Mouse (Mus musculus): Measurements from ENCODE around the gene Fosl1. TPM values are rescaled to one million over a fixed set of nuclear protein-coding genes. Genes with fewer than 3 reads are reported as not detected.
A peak's percentile ranks its signal among the peaks of the same experiment; 100 is the strongest.

Fosl1 gene
- polyA plus RNA-seq, 1 experiment, result 0.50 TPM

- Histone ChIP-seq H3K4me3 (ENCODE audit: insufficient read depth, low read length) (no peak overlapping the region), H3K27ac (ENCODE audit: insufficient read depth, low read depth, low read length) (no peak overlapping the region)
- TF ChIP-seq CTCF (IDR thresholded peaks at IDR 0.05; ENCODE audit: low read depth, low read length) (peak; percentile 81), POLR2A (IDR thresholded peaks at IDR 0.05; ENCODE audit: borderline replicate concordance, low read depth, low read length) (no peak)
These were observed 16.6 kb downstream of the Fosl1 start for GRCm38 (mm10) chr19:5463791-5464562.

GRCm38 (mm10) chr19:5465037-5465436 is 17.7 kb downstream of the Fosl1 start:
- H3K4me1 ChIP-seq (ENCODE audit: control insufficient read depth, insufficient read depth, low read length), result peaks cover 6% of the 10 kb centered on the region; the same call in 1 of the 2 replicates
- H3K4me3 ChIP-seq (ENCODE audit: insufficient read depth, low read length), result no peak overlapping the region
- no peak overlapping the region for H3K27ac ChIP-seq (ENCODE audit: insufficient read depth, low read depth, low read length)
- TF ChIP-seq CTCF (IDR thresholded peaks at IDR 0.05; ENCODE audit: low read depth, low read length) (no peak), POLR2A (IDR thresholded peaks at IDR 0.05; ENCODE audit: borderline replicate concordance, low read depth, low read length) (no peak)

More at GRCm38 (mm10) chr19:5463791-5464562, 16.6 kb downstream of the Fosl1 start:
- H3K4me1 ChIP-seq (ENCODE audit: control insufficient read depth, insufficient read depth, low read length), result peaks cover 8% of the 10 kb centered on the region

GRCm38 (mm10) chr19:5466916-5467500 is 19.7 kb downstream of the Fosl1 start:
- no peak for TF ChIP-seq POLR2A (IDR thresholded peaks at IDR 0.05; ENCODE audit: borderline replicate concordance, low read depth, low read length)
- Histone ChIP-seq H3K4me1 (ENCODE audit: control insufficient read depth, insufficient read depth, low read length) (no peaks in the 10 kb centered on the region), H3K27ac (ENCODE audit: insufficient read depth, low read depth, low read length) (no peak overlapping the region), H3K4me3 (ENCODE audit: insufficient read depth, low read length) (no peak overlapping the region)

GRCm38 (mm10) chr19:5468374-5468773 is 21.0 kb downstream of the Fosl1 start, which contains the start of gene Ctsw:
TSS of gene Ctsw (minus strand) at chr19:5468507.
- TF ChIP-seq POLR2A (IDR thresholded peaks at IDR 0.05; ENCODE audit: borderline replicate concordance, low read depth, low read length) (no peak), CTCF (IDR thresholded peaks at IDR 0.05; ENCODE audit: low read depth, low read length) (no peak)
- Histone ChIP-seq H3K27ac (ENCODE audit: insufficient read depth, low read depth, low read length) (no peak within 1 kb of the TSS), H3K4me1 (ENCODE audit: control insufficient read depth, insufficient read depth, low read length) (0 out of 2 replicates have a peak, but pooled peaks cover under 1% of the 10 kb centered on the region), H3K4me3 (ENCODE audit: insufficient read depth, low read length) (no peak within 1 kb of the TSS)

GRCm38 (mm10) chr19:5471846-5472245 is 24.5 kb downstream of the Fosl1 start:
- no peak for TF ChIP-seq POLR2A (IDR thresholded peaks at IDR 0.05; ENCODE audit: borderline replicate concordance, low read depth, low read length)
- no peak for TF ChIP-seq CTCF (IDR thresholded peaks at IDR 0.05; ENCODE audit: low read depth, low read length)
- H3K27ac ChIP-seq (ENCODE audit: insufficient read depth, low read depth, low read length), result no peak overlapping the region
- H3K4me1 ChIP-seq (ENCODE audit: control insufficient read depth, insufficient read depth, low read length), result 0 out of 2 replicates have a peak, but pooled peaks cover 2% of the 10 kb centered on the region
- H3K4me3 ChIP-seq (ENCODE audit: insufficient read depth, low read length), result no peak overlapping the region

GRCm38 (mm10) chr19:5472857-5473256 is 25.5 kb downstream of the Fosl1 start:
- no peak overlapping the region for H3K4me3 ChIP-seq (ENCODE audit: insufficient read depth, low read length)
- H3K4me1 ChIP-seq (ENCODE audit: control insufficient read depth, insufficient read depth, low read length), result 0 out of 2 replicates have a peak, but pooled peaks cover 2% of the 10 kb centered on the region
- TF ChIP-seq POLR2A (IDR thresholded peaks at IDR 0.05; ENCODE audit: borderline replicate concordance, low read depth, low read length) (no peak), CTCF (IDR thresholded peaks at IDR 0.05; ENCODE audit: low read depth, low read length) (no peak)
- H3K27ac ChIP-seq (ENCODE audit: insufficient read depth, low read depth, low read length), result no peak overlapping the region

GRCm38 (mm10) chr19:5473720-5474119 is 26.4 kb downstream of the Fosl1 start, which contains the start of gene Efemp2:
TSS of gene Efemp2 (plus strand) at chr19:5473954.
- Histone ChIP-seq H3K4me3 (ENCODE audit: insufficient read depth, low read length) (peak within 1 kb of the TSS; percentile 48), H3K4me1 (ENCODE audit: control insufficient read depth, insufficient read depth, low read length) (0 out of 2 replicates have a peak, but pooled peaks cover 2% of the 10 kb centered on the region), H3K27ac (ENCODE audit: insufficient read depth, low read depth, low read length) (no peak within 1 kb of the TSS; the same call in 1 of the 2 replicates)
- TF ChIP-seq CTCF (IDR thresholded peaks at IDR 0.05; ENCODE audit: low read depth, low read length) (no peak), POLR2A (IDR thresholded peaks at IDR 0.05; ENCODE audit: borderline replicate concordance, low read depth, low read length) (no peak)

GRCm38 (mm10) chr19:5474281-5475068 is 27.1 kb downstream of the Fosl1 start:
- Histone ChIP-seq H3K4me3 (ENCODE audit: insufficient read depth, low read length) (peak overlapping the region; percentile 48), H3K4me1 (ENCODE audit: control insufficient read depth, insufficient read depth, low read length) (0 out of 2 replicates have a peak, but pooled peaks cover 2% of the 10 kb centered on the region), H3K27ac (ENCODE audit: insufficient read depth, low read depth, low read length) (no peak overlapping the region)
- TF ChIP-seq POLR2A (IDR thresholded peaks at IDR 0.05; ENCODE audit: borderline replicate concordance, low read depth, low read length), result no peak
- no peak for TF ChIP-seq CTCF (IDR thresholded peaks at IDR 0.05; ENCODE audit: low read depth, low read length)

- Histone ChIP-seq H3K4me1 (ENCODE audit: control insufficient read depth, insufficient read depth, low read length) (0 out of 2 replicates have a peak, but pooled peaks cover 2% of the 10 kb centered on the region), H3K27ac (ENCODE audit: insufficient read depth, low read depth, low read length) (no peak overlapping the region), H3K4me3 (ENCODE audit: insufficient read depth, low read length) (peak overlapping the region; percentile 42)
- TF ChIP-seq CTCF (IDR thresholded peaks at IDR 0.05; ENCODE audit: low read depth, low read length) (no peak), POLR2A (IDR thresholded peaks at IDR 0.05; ENCODE audit: borderline replicate concordance, low read depth, low read length) (no peak)
These were observed 27.8 kb downstream of the Fosl1 start for GRCm38 (mm10) chr19:5475069-5475714.
